Mouse (Mus musculus) liver, embryonic 12.5 days (tissue): ENCODE results near the gene Dnajc8. TPM values are rescaled to one million over a fixed set of nuclear protein-coding genes. Genes with fewer than 3 reads are reported as not detected.
A peak's percentile ranks its signal among the peaks of the same experiment; 100 is the strongest.
"Not testable (repeated sequence)": the region's sequence is repeated elsewhere in the genome, so short reads cannot be mapped to it uniquely, and the experiment has no call there.

Source experiments
- ATAC-seq: fragments of 200-750 bp; cut with Nextera tagmentation; 2 replicates; pipeline ENCODE4 v1.8.0; 2017; ENCODE audit warnings: moderate number of reproducible peaks, mild to moderate bottlenecking, moderate library complexity
- H3K27ac ChIP-seq: fragments of 300-500 bp; sonication (generic); 2 replicates; pipeline ENCODE4 v1.5.1; 2016; ENCODE audit warnings: mild to moderate bottlenecking
- H3K27me3 ChIP-seq: fragments of 300-500 bp; sonication (generic); replicated peaks from 2 replicates; pipeline ENCODE4 v1.6.1; 2016; ENCODE audit warnings: mild to moderate bottlenecking, moderate library complexity
- H3K36me3 ChIP-seq: fragments of 300-500 bp; sonication (generic); 2 replicates; pipeline ENCODE4 v1.6.1; 2016; ENCODE audit warnings: mild to moderate bottlenecking, moderate library complexity
- H3K4me1 ChIP-seq: fragments of 300-500 bp; sonication (generic); 2 replicates; pipeline ENCODE4 v1.6.1; 2016
- H3K4me2 ChIP-seq: fragments of 300-500 bp; sonication (generic); 2 replicates; pipeline ENCODE4 v1.6.1; 2016; ENCODE audit warnings: mild to moderate bottlenecking, moderate library complexity
- H3K4me3 ChIP-seq: fragments of 300-500 bp; sonication (generic); 2 replicates; pipeline ENCODE4 v1.5.1; 2016; ENCODE audit warnings: mild to moderate bottlenecking, moderate library complexity
- H3K9ac ChIP-seq: fragments of 300-500 bp; sonication (generic); 2 replicates; pipeline ENCODE4 v1.6.1; 2016; ENCODE audit warnings: mild to moderate bottlenecking, moderate library complexity
- H3K9me3 ChIP-seq: fragments of 300-500 bp; sonication (generic); replicated peaks from 2 replicates; pipeline ENCODE4 v1.6.1; 2016; ENCODE audit warnings: mild to moderate bottlenecking, moderate library complexity
- WGBS: fragments of 180-500 bp; shearing (Covaris S2); methylation state at CpG from one replicate; pipeline ENCODE4 v1.1.7; 2016; ENCODE audit not compliant: insufficient replicate concordance; 5-methylcytosine and 5-hydroxymethylcytosine counted together
- polyA plus RNA-seq: library from polyadenylated mRNA; unstranded; fragments of >200 nt; fragmentation: Nextera tagmentation; extraction: Ambion mirVana; gene quantifications from 2 replicates; pipeline ENCODE4 v1.2.1, GENCODE M21; 2016

Gene Dnajc8
- polyA plus RNA-seq, 1 experiment from 2014 or later = 143 TPM

GRCm38 (mm10) chr4:132545851-132546250 lies 10.5 kb downstream of the Dnajc8 start:
- WGBS = 43% methylated on average over 8 of the region's 8 CpGs
- no peak overlapping the region for H3K4me2 ChIP-seq
- peaks cover 99% of the 10 kb centered on the region for H3K36me3 ChIP-seq
- no peak overlapping the region for H3K9ac ChIP-seq
- H3K4me1 ChIP-seq = peaks cover 16% of the 10 kb centered on the region
- H3K27me3 ChIP-seq = no peaks in the 10 kb centered on the region
- no peak overlapping the region for H3K4me3 ChIP-seq
- peak; percentile 78 for ATAC-seq
- no peaks in the 10 kb centered on the region for H3K9me3 ChIP-seq
- no peak overlapping the region for H3K27ac ChIP-seq

- WGBS = 68% methylated on average over 5 of the region's 5 CpGs
- no peaks in the 10 kb centered on the region for H3K9me3 ChIP-seq
- ATAC-seq = peak; percentile 21; the same call in 1 of the 2 replicates
- H3K4me1 ChIP-seq = peaks cover 35% of the 10 kb centered on the region
- peaks cover 52% of the 10 kb centered on the region for H3K36me3 ChIP-seq
- no peak overlapping the region for H3K27ac ChIP-seq
- no peak overlapping the region for H3K4me2 ChIP-seq
- H3K27me3 ChIP-seq = no peaks in the 10 kb centered on the region
- H3K9ac ChIP-seq = no peak overlapping the region
- H3K4me3 ChIP-seq = no peak overlapping the region
These were observed 18.9 kb downstream of the Dnajc8 start for GRCm38 (mm10) chr4:132554221-132554620.

- H3K4me2 ChIP-seq = no peak overlapping the region
- no peaks in the 10 kb centered on the region for H3K9me3 ChIP-seq
- peaks cover 48% of the 10 kb centered on the region for H3K36me3 ChIP-seq
- no peak overlapping the region for H3K4me3 ChIP-seq
- no peak overlapping the region for H3K9ac ChIP-seq
- no peaks in the 10 kb centered on the region for H3K27me3 ChIP-seq
- ATAC-seq = no peak
- H3K27ac ChIP-seq = no peak overlapping the region
- 55% methylated on average over 8 of the region's 8 CpGs for WGBS
- peaks cover 35% of the 10 kb centered on the region for H3K4me1 ChIP-seq
These were observed 19.3 kb downstream of the Dnajc8 start for GRCm38 (mm10) chr4:132554653-132555052.

GRCm38 (mm10) chr4:132555550-132555949 lies 20.2 kb downstream of the Dnajc8 start:
- H3K9ac ChIP-seq, H3K9me3 ChIP-seq, H3K27ac ChIP-seq, H3K4me3 ChIP-seq, H3K27me3 ChIP-seq, H3K4me2 ChIP-seq, ATAC-seq: not testable (repeated sequence)
- Histone ChIP-seq H3K36me3 (peaks cover 39% of the 10 kb centered on the region), H3K4me1 (peaks cover 33% of the 10 kb centered on the region)
- 68% methylated on average over 7 of the region's 7 CpGs for WGBS

- no peak overlapping the region for H3K9ac ChIP-seq
These were observed 27.9 kb downstream of the Dnajc8 start for GRCm38 (mm10) chr4:132563261-132563660.

GRCm38 (mm10) chr4:132563965-132564364 lies 28.6 kb downstream of the Dnajc8 start, which contains the start of gene Ptafr:
Gene Ptafr, plus strand, starts transcription at chr4:132564067.
- Histone ChIP-seq H3K27ac (no peak within 1 kb of the TSS; the same call in 1 of the 2 replicates), H3K4me3 (no peak within 1 kb of the TSS), H3K4me2 (peak within 1 kb of the TSS; percentile 28), H3K9me3 (no peaks in the 10 kb centered on the region), H3K27me3 (peaks cover 12% of the 10 kb centered on the region), H3K36me3 (no peaks in the 10 kb centered on the region), H3K9ac (no peak within 1 kb of the TSS), H3K4me1 (peaks cover 10% of the 10 kb centered on the region)
- ATAC-seq = peak; percentile 24; the same call in 1 of the 2 replicates
- WGBS = 15% methylated on average over 4 of the region's 4 CpGs

More at GRCm38 (mm10) chr4:132563261-132563660, 27.9 kb downstream of the Dnajc8 start:
- WGBS = 52% methylated on average over 3 of the region's 3 CpGs
- Histone ChIP-seq H3K9me3 (no peaks in the 10 kb centered on the region), H3K4me2 (no peak overlapping the region), H3K4me3 (no peak overlapping the region), H3K36me3 (no peaks in the 10 kb centered on the region), H3K27ac (no peak overlapping the region), H3K4me1 (peaks cover 10% of the 10 kb centered on the region), H3K27me3 (peaks cover 12% of the 10 kb centered on the region)
- ATAC-seq = no peak

GRCm38 (mm10) chr4:132565089-132565747 lies 29.9 kb downstream of the Dnajc8 start:
- Histone ChIP-seq H3K4me2 (no peak overlapping the region), H3K4me3 (no peak overlapping the region), H3K9me3 (peaks cover 3% of the 10 kb centered on the region; the same call in 1 of the 2 replicates), H3K9ac (no peak overlapping the region), H3K36me3 (no peaks in the 10 kb centered on the region), H3K27ac (no peak overlapping the region), H3K4me1 (peaks cover 10% of the 10 kb centered on the region), H3K27me3 (peaks cover 12% of the 10 kb centered on the region)
- no peak for ATAC-seq
- WGBS = 69% methylated on average over 12 of the region's 12 CpGs

- no peak overlapping the region for H3K4me3 ChIP-seq
- peaks cover 19% of the 10 kb centered on the region for H3K4me1 ChIP-seq
- H3K36me3 ChIP-seq = no peaks in the 10 kb centered on the region
- no peak for ATAC-seq
- peaks cover 12% of the 10 kb centered on the region for H3K27me3 ChIP-seq
- H3K9ac ChIP-seq = no peak overlapping the region
- WGBS = 55% methylated on average over 9 of the region's 9 CpGs
- peaks cover 3% of the 10 kb centered on the region; the same call in 1 of the 2 replicates for H3K9me3 ChIP-seq
- H3K4me2 ChIP-seq = no peak overlapping the region
- no peak overlapping the region for H3K27ac ChIP-seq
These were observed 32.0 kb downstream of the Dnajc8 start for GRCm38 (mm10) chr4:132567361-132567779.

- H3K9me3 ChIP-seq = peaks cover 3% of the 10 kb centered on the region; the same call in 1 of the 2 replicates
- H3K4me2 ChIP-seq = no peak overlapping the region
- H3K4me3 ChIP-seq = no peak overlapping the region
- peaks cover 3% of the 10 kb centered on the region for H3K27me3 ChIP-seq
- H3K27ac ChIP-seq = no peak overlapping the region
- H3K36me3 ChIP-seq = no peaks in the 10 kb centered on the region
- peaks cover 16% of the 10 kb centered on the region for H3K4me1 ChIP-seq
- ATAC-seq = no peak
- no peak overlapping the region for H3K9ac ChIP-seq
- 81% methylated on average over 5 of the region's 5 CpGs for WGBS
These were observed 33.8 kb downstream of the Dnajc8 start for GRCm38 (mm10) chr4:132569115-132569514.

- Histone ChIP-seq H3K36me3 (no peaks in the 10 kb centered on the region), H3K9me3 (peaks cover 3% of the 10 kb centered on the region; the same call in 1 of the 2 replicates), H3K27ac (no peak overlapping the region), H3K4me2 (no peak overlapping the region), H3K9ac (no peak overlapping the region), H3K27me3 (no peaks in the 10 kb centered on the region), H3K4me3 (no peak overlapping the region), H3K4me1 (peaks cover 15% of the 10 kb centered on the region)
- ATAC-seq = no peak
- WGBS = 78% methylated on average over 9 of the region's 9 CpGs
These were observed 35.8 kb downstream of the Dnajc8 start for GRCm38 (mm10) chr4:132571190-132571589.

- Histone ChIP-seq H3K4me1 (peaks cover 15% of the 10 kb centered on the region), H3K4me3 (no peak overlapping the region), H3K27ac (no peak overlapping the region), H3K9ac (no peak overlapping the region), H3K36me3 (no peaks in the 10 kb centered on the region), H3K27me3 (no peaks in the 10 kb centered on the region), H3K4me2 (no peak overlapping the region; the same call in 1 of the 2 replicates), H3K9me3 (peaks cover 3% of the 10 kb centered on the region; the same call in 1 of the 2 replicates)
- no peak for ATAC-seq
- WGBS = 39% methylated on average over 11 of the region's 11 CpGs
These were observed 38.0 kb downstream of the Dnajc8 start for GRCm38 (mm10) chr4:132573327-132573726.

GRCm38 (mm10) chr4:132574809-132575347 lies 39.5 kb downstream of the Dnajc8 start:
- no peak for ATAC-seq
- H3K27ac ChIP-seq = no peak overlapping the region
- H3K4me1 ChIP-seq = peaks cover 15% of the 10 kb centered on the region
- H3K4me3 ChIP-seq = no peak overlapping the region
- no peaks in the 10 kb centered on the region for H3K27me3 ChIP-seq
- H3K4me2 ChIP-seq = no peak overlapping the region
- H3K9ac ChIP-seq = no peak overlapping the region
- no peaks in the 10 kb centered on the region for H3K9me3 ChIP-seq
- WGBS = 68% methylated on average over 1 of the region's 1 CpGs
- no peaks in the 10 kb centered on the region for H3K36me3 ChIP-seq
